ENCODE assay signal across 15 mouse cellular contexts in the genomic region with DNA sequence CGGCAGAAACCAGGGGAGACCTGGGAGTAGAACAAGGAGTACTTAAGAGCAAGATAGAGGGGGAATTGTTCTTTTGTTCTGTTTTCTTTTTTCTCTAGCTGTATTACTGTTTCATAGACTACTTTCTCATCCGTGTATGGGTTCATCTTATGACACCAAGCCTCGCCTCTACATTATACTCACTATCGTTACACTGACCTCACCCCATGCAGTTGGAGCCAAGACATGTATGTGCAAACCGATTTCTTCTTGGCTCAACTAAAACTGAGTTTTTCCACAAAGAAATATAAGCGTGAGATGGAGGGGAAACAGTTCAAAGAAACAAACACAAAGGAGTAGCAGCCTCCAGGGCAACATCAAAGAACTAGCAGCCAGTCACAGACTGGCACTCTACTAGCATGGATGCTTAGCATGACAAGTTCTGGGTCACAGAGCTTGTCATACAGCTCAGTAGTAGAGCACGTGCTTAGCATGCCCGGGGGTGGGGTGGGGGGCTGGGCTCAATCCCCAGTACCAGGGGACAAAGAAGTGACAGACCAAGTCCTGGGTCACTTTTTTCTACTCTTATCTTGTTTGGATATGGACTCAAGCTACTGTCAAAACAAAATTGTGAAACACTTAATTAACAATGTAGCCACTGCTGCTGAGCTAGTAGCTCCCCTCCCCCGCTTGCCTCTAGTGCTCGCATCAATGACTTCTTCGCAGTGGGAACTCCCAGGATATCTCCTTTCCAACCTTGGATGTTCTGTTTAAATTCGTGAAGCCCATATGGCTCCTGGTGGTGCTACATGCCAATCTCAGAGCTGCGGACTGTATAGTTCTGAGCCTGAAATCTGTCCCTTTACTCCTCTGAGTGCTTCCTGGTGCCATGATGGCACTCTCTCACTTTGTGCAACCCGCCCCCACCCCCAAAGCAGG. TPM values are rescaled to one million over a fixed set of nuclear protein-coding genes. Genes with fewer than 3 reads are reported as not detected.
DNase-seq lines count a peak whose midpoint lies in the region; ATAC-seq lines count a peak whose summit lies in the region.
"Had no signal": no experiment of that assay in that cellular context is flagged by ENCODE, and none has a peak within 500 bp of the region (broad histone marks: within the 10 kb centered on the region; RNA-seq: fewer than 3 reads in every experiment).

No protein-coding gene starts in this region.

- H3K36me3 ChIP-seq in forebrain, embryonic 13.5 days (ENCODE audit: poor library complexity, severe bottlenecking) = peaks cover 17% of the 10 kb centered on the region
- peaks cover 32% of the 10 kb centered on the region for H3K36me3 ChIP-seq in forebrain, embryonic 10.5 days (replicated peaks)

- H3K4me1 ChIP-seq in forebrain, embryonic 13.5 days = no peaks in the 10 kb centered on the region
- H3K4me1 ChIP-seq in forebrain, embryonic 10.5 days = peaks cover 8% of the 10 kb centered on the region; the same call in 1 of the 2 replicates
- H3K4me1 ChIP-seq: embryonic facial prominence, embryonic 13.5 days; neural tube, embryonic 13.5 days had no signal

- no peak for DNase-seq in forebrain, embryonic 10.5 days (ENCODE audit: extremely low spot score, low spot score)
- peak; percentile 20 to 38 for DNase-seq in kidney, postnatal 4 days
- no peak for DNase-seq in kidney, postnatal 14 days
- peak; percentile 25 for DNase-seq in lung, postnatal 10 days
- no peak for DNase-seq in lung, adult 18-20 months
- DNase-seq in right cerebral cortex, postnatal 36 days (ENCODE audit: low spot score in 2 of 2) = no peak
- DNase-seq: adrenal gland, adult 2 months; gastrocnemius, adult 2 months; heart, adult 11 months; kidney, adult 11 months had no signal

- H3K4me3 ChIP-seq in forebrain, embryonic 13.5 days = no peak overlapping the region
- no peak overlapping the region for H3K4me3 ChIP-seq in forebrain, embryonic 10.5 days
- H3K4me3 ChIP-seq: embryonic facial prominence, embryonic 13.5 days; gastrocnemius, adult 2 months; heart, embryonic 15.5 days; neural tube, embryonic 13.5 days had no signal

- no peak overlapping the region for H3K9ac ChIP-seq in forebrain, embryonic 13.5 days
- H3K9ac ChIP-seq: embryonic facial prominence, embryonic 13.5 days; heart, embryonic 15.5 days; neural tube, embryonic 13.5 days had no signal

- ATAC-seq in forebrain, embryonic 13.5 days = peak; percentile 53; the same call in 1 of the 2 replicates

- no peaks in the 10 kb centered on the region for H3K27me3 ChIP-seq in forebrain, embryonic 13.5 days
- no peaks in the 10 kb centered on the region for H3K27me3 ChIP-seq in forebrain, embryonic 10.5 days (ENCODE audit: poor library complexity, severe bottlenecking)
- H3K27me3 ChIP-seq: embryonic facial prominence, embryonic 13.5 days; heart, embryonic 15.5 days; neural tube, embryonic 13.5 days had no signal

- WGBS in forebrain, embryonic 13.5 days = 63% methylated on average over 14 of the region's 14 CpGs
- WGBS in forebrain, embryonic 10.5 days = 77% methylated on average over 14 of the region's 14 CpGs

- no peaks in the 10 kb centered on the region for H3K9me3 ChIP-seq in forebrain, embryonic 13.5 days (replicated peaks)
- H3K9me3 ChIP-seq in forebrain, embryonic 10.5 days = no peaks in the 10 kb centered on the region
- H3K9me3 ChIP-seq: embryonic facial prominence, embryonic 13.5 days; G1E; heart, embryonic 15.5 days; neural tube, embryonic 13.5 days had no signal

- no peak overlapping the region for H3K4me2 ChIP-seq in forebrain, embryonic 13.5 days
- H3K4me2 ChIP-seq: embryonic facial prominence, embryonic 13.5 days; heart, embryonic 15.5 days; neural tube, embryonic 13.5 days had no signal

- no peak overlapping the region for H3K27ac ChIP-seq in forebrain, embryonic 13.5 days
- H3K27ac ChIP-seq in forebrain, embryonic 10.5 days = no peak overlapping the region
- H3K27ac ChIP-seq: embryonic facial prominence, embryonic 13.5 days; gastrocnemius, adult 2 months; heart, embryonic 15.5 days; neural tube, embryonic 13.5 days had no signal

RNA-seq across cellular contexts. Expression of gene Zdhhc9, which starts 15.2 kb away (rescaled TPM):
- polyA plus RNA-seq in forebrain, embryonic 13.5 days (2015; fragmentation: Nextera tagmentation; extraction: Ambion mirVana) = 6.8 and 8.2 TPM in 2 replicates
- polyA plus RNA-seq in forebrain, embryonic 10.5 days (2016; fragmentation: Nextera tagmentation; extraction: Ambion mirVana) = 3.0 and 3.6 TPM in 2 replicates

RNA-seq across cellular contexts. Expression of gene Sash3, which starts 47.3 kb away (rescaled TPM):
- 0.71 and 0.72 TPM in 2 replicates for polyA plus RNA-seq in forebrain, embryonic 13.5 days (2015; fragmentation: Nextera tagmentation; extraction: Ambion mirVana)
- 1.0 and 1.4 TPM in 2 replicates for polyA plus RNA-seq in forebrain, embryonic 10.5 days (2016; fragmentation: Nextera tagmentation; extraction: Ambion mirVana)

Comparison
In these comparisons a context has a peak if more than half of its experiments do, and no peak if none do; other contexts are left out.
1. DNase-seq: peak in kidney, postnatal 4 days (2 of 2) and lung, postnatal 10 days (single experiment); none in forebrain, embryonic 10.5 days (single experiment), kidney, postnatal 14 days (single experiment), lung, adult 18-20 months (0 of 2) and right cerebral cortex, postnatal 36 days (0 of 2).